Mouse (Mus musculus) heart, embryonic 12.5 days (tissue): ENCODE data around the gene Cd151. TPM values are rescaled to one million over a fixed set of nuclear protein-coding genes. Genes with fewer than 3 reads are reported as not detected.

Source experiments
- ATAC-seq: fragments of 200-750 bp; cut with Nextera tagmentation; 2 replicates; pipeline ENCODE4 v1.8.0; 2017; ENCODE audit warnings: moderate TSS enrichment, moderate library complexity; ENCODE audit not compliant: insufficient number of reproducible peaks, low FRiP score
- H3K27ac ChIP-seq: fragments of 300-500 bp; sonication (generic); 2 replicates; pipeline ENCODE4 v1.5.1; 2016; ENCODE audit warnings: mild to moderate bottlenecking, moderate library complexity; ENCODE audit not compliant: poor library complexity, severe bottlenecking
- H3K27me3 ChIP-seq: fragments of 300-500 bp; sonication (generic); replicated peaks from 2 replicates; pipeline ENCODE4 v1.6.1; 2016; ENCODE audit warnings: mild to moderate bottlenecking, moderate library complexity
- H3K36me3 ChIP-seq: fragments of 300-500 bp; sonication (generic); 2 replicates; pipeline ENCODE4 v1.6.1; 2016; ENCODE audit warnings: mild to moderate bottlenecking, moderate library complexity
- H3K4me1 ChIP-seq: fragments of 300-500 bp; sonication (generic); replicated peaks from 2 replicates; pipeline ENCODE4 v1.6.1; 2016; ENCODE audit warnings: mild to moderate bottlenecking
- H3K4me2 ChIP-seq: fragments of 300-500 bp; sonication (generic); 2 replicates; pipeline ENCODE4 v1.6.1; 2016; ENCODE audit warnings: mild to moderate bottlenecking, moderate library complexity
- H3K4me3 ChIP-seq: fragments of 300-500 bp; sonication (generic); 2 replicates; pipeline ENCODE4 v1.5.1; 2016; ENCODE audit warnings: mild to moderate bottlenecking
- H3K9ac ChIP-seq: fragments of 300-500 bp; sonication (generic); 2 replicates; pipeline ENCODE4 v1.6.1; 2016; ENCODE audit warnings: mild to moderate bottlenecking, moderate library complexity
- H3K9me3 ChIP-seq: fragments of 300-500 bp; sonication (generic); replicated peaks from 2 replicates; pipeline ENCODE4 v1.6.1; 2016; ENCODE audit warnings: mild to moderate bottlenecking, moderate library complexity
- WGBS: fragments of 180-500 bp; shearing (Covaris S2); methylation state at CpG from one replicate; pipeline ENCODE4 v1.1.7; 2016; 5-methylcytosine and 5-hydroxymethylcytosine counted together
- polyA plus RNA-seq: library from polyadenylated mRNA; unstranded; fragments of >200 nt; fragmentation: Nextera tagmentation; extraction: Ambion mirVana; gene quantifications from 2 replicates; pipeline ENCODE4 v1.2.1, GENCODE M21; 2016

Cd151 gene
- polyA plus RNA-seq, 1 experiment from 2014 or later, result 30.6 TPM

DNA sequence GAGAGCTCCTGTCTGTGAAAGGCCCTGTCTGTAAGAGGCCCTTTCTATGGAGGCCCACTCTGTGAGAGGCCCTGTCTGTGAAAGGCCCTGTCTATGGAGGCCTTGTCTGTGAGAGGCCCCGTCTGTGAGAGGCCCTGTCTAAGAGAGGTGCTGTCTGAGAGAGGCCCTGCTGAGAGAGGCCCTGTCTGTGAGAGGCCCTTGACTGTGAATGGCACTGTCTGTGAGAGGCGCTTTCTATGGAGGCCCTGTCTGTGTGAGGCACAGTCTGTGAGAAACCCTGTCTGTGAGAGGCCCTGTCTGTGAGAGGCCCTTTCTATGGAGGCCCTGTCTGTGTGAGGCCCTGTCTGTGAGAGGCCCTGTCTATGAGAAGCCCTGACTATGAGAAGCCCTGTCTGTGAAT lies 39.1 kb downstream of the Cd151 start:
- Histone ChIP-seq H3K4me1 (peaks cover 41% of the 10 kb centered on the region), H3K4me2 (0 out of 2 replicates have a peak overlapping the region, but pooled peaks have one; percentile 19), H3K9me3 (no peaks in the 10 kb centered on the region), H3K36me3 (peaks cover 26% of the 10 kb centered on the region; the same call in 1 of the 2 replicates), H3K27ac (0 out of 2 replicates have a peak overlapping the region, but pooled peaks have one; percentile 11), H3K4me3 (no peak overlapping the region), H3K27me3 (no peaks in the 10 kb centered on the region), H3K9ac (peak overlapping the region; percentile 25; the same call in 1 of the 2 replicates)
- 73% methylated on average over 2 of the region's 2 CpGs for WGBS
- peak; percentile 41; the same call in 1 of the 2 replicates for ATAC-seq

DNA sequence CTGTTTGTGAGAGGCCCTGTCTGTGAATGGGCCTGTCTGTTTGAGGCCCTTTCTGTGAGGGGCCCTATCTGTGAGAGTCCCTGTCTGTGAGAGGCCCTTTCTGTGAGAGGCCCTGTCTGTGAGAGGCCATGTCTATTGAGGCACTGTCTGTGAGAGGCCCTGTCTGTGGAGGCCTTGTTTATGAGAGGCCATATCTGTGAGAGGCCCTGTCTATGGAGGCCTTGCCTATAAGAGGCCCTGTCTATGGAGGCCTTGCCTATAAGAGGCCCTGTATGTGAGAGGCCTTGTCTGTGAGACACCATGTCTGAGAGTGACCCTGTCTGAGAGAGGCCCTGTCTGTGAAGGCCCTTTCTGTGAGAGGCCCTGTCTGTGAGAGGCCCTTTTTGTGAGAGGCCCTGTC lies 41.0 kb downstream of the Cd151 start:
- ATAC-seq, result peak; percentile 62; the same call in 1 of the 2 replicates

DNA sequence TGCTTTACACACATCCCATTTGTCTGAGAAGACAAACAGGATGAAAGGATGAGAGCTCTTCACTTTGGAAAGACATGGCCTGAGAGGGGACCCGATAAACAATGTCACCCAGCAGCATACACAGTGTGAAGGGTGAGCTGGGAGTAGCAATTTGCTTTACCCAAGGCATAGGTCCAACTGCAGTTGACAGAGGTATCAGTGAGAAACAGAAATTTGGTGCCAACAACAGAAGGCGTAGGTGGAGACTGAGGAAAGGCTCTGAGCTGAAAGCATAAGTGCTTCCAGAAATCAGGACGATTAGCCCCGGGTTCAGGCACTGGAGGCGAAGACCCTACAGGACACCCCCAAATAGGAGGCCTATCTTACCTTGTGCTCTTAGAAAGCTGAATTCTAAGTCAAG lies 43.0 kb downstream of the Cd151 start:
- WGBS, result 89% methylated on average over 5 of the region's 5 CpGs
- peak overlapping the region; percentile 34; the same call in 1 of the 2 replicates for H3K27ac ChIP-seq
- H3K4me3 ChIP-seq, result no peak overlapping the region
- ATAC-seq, result no peak
- peaks cover 37% of the 10 kb centered on the region; the same call in 1 of the 2 replicates for H3K36me3 ChIP-seq
- H3K9ac ChIP-seq, result no peak overlapping the region
- peaks cover 41% of the 10 kb centered on the region for H3K4me1 ChIP-seq
- H3K4me2 ChIP-seq, result no peak overlapping the region
- H3K9me3 ChIP-seq, result no peaks in the 10 kb centered on the region
- no peaks in the 10 kb centered on the region for H3K27me3 ChIP-seq

More for the DNA sequence above, 41.0 kb downstream of the Cd151 start:
- H3K27ac ChIP-seq, result peak overlapping the region; percentile 63
- no peak overlapping the region for H3K4me2 ChIP-seq
- H3K4me1 ChIP-seq, result peaks cover 41% of the 10 kb centered on the region
- H3K9me3 ChIP-seq, result no peaks in the 10 kb centered on the region
- peaks cover 27% of the 10 kb centered on the region; the same call in 1 of the 2 replicates for H3K36me3 ChIP-seq
- no peaks in the 10 kb centered on the region for H3K27me3 ChIP-seq
- peak overlapping the region; percentile 45; the same call in 1 of the 2 replicates for H3K9ac ChIP-seq
- no peak overlapping the region for H3K4me3 ChIP-seq

DNA sequence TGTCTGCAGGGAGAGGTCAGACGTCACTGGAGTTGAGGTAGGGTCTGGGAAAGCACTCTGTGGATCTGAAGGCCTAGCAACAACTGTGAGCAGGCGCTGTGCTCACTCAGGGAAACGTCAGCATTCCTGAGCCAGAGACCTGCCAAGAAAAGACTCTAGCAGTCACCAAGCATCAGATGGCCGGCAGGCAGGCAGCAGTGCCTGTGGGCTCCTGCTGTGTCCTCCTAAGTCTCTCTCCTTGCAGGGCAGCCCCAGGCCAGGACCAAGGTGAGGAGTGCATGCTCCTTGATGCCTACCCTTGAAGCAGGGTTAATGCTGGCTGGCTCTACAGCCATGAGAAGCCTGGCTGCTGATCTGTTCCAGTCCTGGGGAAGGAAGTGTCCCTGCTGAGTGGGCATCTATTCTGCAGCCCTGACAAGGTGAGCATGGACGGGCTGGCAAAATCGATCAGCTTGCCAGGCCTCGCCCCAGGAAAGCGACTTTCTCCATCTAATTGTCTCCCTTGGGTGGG lies 43.5 kb downstream of the Cd151 start:
- peak overlapping the region; percentile 34; the same call in 1 of the 2 replicates for H3K27ac ChIP-seq
- peaks cover 42% of the 10 kb centered on the region; the same call in 1 of the 2 replicates for H3K36me3 ChIP-seq
- peaks cover 40% of the 10 kb centered on the region for H3K4me1 ChIP-seq
- WGBS, result 59% methylated on average over 8 of the region's 8 CpGs
- no peaks in the 10 kb centered on the region for H3K27me3 ChIP-seq
- H3K4me2 ChIP-seq, result no peak overlapping the region
- H3K9ac ChIP-seq, result no peak overlapping the region
- H3K4me3 ChIP-seq, result no peak overlapping the region
- no peak for ATAC-seq
- H3K9me3 ChIP-seq, result no peaks in the 10 kb centered on the region

DNA sequence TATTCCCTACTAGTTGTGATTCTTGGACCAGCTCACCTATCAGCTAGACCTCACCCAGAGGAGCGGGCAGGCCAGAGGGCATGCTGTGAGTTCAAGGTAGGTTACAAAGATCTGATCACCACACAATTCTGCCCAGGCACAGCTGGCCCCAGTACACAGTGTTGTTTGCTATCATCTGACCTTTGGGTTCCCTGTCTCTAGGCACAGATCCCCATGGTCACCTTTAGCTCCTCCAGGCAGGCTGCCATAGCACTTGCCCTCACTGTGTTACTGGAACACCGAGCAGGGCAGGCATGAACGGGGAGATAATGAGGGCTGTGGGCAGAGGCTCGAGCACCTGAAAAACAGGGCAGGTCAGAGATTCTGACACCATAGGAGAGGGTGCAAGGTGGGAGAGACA lies 50.4 kb downstream of the Cd151 start:
- no peak for ATAC-seq

DNA sequence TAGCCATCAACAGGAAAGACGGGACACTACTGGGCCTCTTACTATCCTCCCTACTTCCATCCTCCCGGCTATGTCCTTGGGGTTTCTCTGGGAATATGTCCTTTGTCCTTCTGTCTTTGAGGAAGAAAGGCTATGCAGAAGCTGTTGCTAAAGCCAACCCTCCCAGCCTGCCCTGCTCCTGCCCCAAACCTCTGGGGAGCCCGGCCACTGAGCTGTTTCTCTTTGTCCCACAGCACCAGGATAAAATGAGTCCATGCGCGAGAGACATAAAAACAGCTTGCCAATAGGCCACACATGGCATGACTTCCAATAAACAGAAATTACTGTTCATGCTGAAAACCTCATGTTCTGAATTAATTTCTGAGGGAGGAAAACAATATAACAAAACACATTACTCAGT lies 51.1 kb downstream of the Cd151 start:
- Histone ChIP-seq H3K36me3 (peaks cover 34% of the 10 kb centered on the region), H3K27me3 (no peaks in the 10 kb centered on the region), H3K27ac (no peak overlapping the region), H3K9ac (no peak overlapping the region), H3K4me3 (no peak overlapping the region), H3K4me1 (peaks cover 20% of the 10 kb centered on the region), H3K9me3 (no peaks in the 10 kb centered on the region), H3K4me2 (no peak overlapping the region)
- ATAC-seq, result no peak
- WGBS, result 84% methylated on average over 5 of the region's 5 CpGs

More for the DNA sequence above, 50.4 kb downstream of the Cd151 start:
- Histone ChIP-seq H3K9ac (no peak overlapping the region), H3K4me3 (no peak overlapping the region), H3K36me3 (peaks cover 38% of the 10 kb centered on the region), H3K4me2 (no peak overlapping the region), H3K27ac (no peak overlapping the region), H3K4me1 (peaks cover 20% of the 10 kb centered on the region), H3K9me3 (no peaks in the 10 kb centered on the region), H3K27me3 (no peaks in the 10 kb centered on the region)
- 74% methylated on average over 4 of the region's 4 CpGs for WGBS

DNA sequence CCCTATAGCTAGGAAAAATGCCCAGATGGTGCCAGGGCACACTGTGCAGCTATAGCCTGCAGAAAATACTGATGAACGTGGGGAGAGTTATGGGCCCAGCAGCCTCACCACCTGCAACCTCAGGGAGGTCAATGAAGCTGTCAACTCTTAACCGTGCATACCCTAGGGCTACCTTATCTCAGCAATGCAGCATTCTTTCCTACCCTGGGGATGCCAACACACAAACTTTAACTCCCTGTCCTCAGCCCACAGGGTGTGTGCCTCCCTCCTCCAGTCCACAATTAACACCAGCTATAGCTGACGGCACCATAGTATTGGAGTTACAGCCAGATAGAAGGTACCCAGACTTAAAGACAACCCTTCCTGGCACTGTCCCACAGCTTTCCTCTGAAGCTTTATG lies 51.7 kb downstream of the Cd151 start:
- Histone ChIP-seq H3K36me3 (peaks cover 29% of the 10 kb centered on the region), H3K9me3 (no peaks in the 10 kb centered on the region), H3K9ac (no peak overlapping the region), H3K27me3 (no peaks in the 10 kb centered on the region), H3K27ac (peak overlapping the region; percentile 45; the same call in 1 of the 2 replicates), H3K4me2 (no peak overlapping the region), H3K4me1 (peaks cover 20% of the 10 kb centered on the region), H3K4me3 (no peak overlapping the region)
- 34% methylated on average over 3 of the region's 3 CpGs for WGBS
- peak; percentile 64; the same call in 1 of the 2 replicates for ATAC-seq

DNA sequence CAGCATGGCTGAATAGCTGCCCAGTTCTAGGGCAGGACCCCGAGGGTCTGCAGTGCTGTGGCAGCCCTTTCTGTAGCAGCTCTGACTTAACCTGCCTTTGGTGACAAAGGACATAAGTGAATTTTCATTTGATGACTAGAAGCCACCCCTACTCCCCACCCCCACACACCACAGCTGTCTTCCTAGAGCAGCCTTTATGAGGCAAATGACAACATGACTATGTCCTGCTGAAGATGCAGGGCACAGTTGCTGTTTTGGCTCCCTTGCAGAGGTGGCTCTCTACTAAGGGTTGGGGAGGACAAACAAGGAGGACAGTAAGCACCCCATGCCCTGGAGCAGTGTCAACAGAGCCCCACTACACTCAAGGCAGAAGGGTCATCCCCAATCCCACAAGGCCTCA lies 52.6 kb downstream of the Cd151 start:
- ATAC-seq, result no peak
- 69% methylated on average over 1 of the region's 1 CpGs for WGBS
- Histone ChIP-seq H3K9me3 (no peaks in the 10 kb centered on the region), H3K4me3 (no peak overlapping the region), H3K36me3 (peaks cover 26% of the 10 kb centered on the region), H3K4me2 (no peak overlapping the region), H3K27ac (0 out of 2 replicates have a peak overlapping the region, but pooled peaks have one; percentile 8), H3K4me1 (peaks cover 20% of the 10 kb centered on the region), H3K9ac (no peak overlapping the region), H3K27me3 (no peaks in the 10 kb centered on the region)

Other genes starting within 250 kb of the Cd151 start
- 56.4 and 59.3 TPM in 2 replicates for gene Phrf1, start 238.6 kb upstream of the Cd151 start, polyA plus RNA-seq
- gene Irf7, start 200.9 kb upstream of the Cd151 start, polyA plus RNA-seq, result 1.1 and 1.7 TPM in 2 replicates
- gene Cdhr5, start 190.6 kb upstream of the Cd151 start, polyA plus RNA-seq, result not detected in 2 replicates
- gene Sct, start 188.3 kb upstream of the Cd151 start, polyA plus RNA-seq, result 0.64 TPM in 1 of 2 replicates, not detected in the other
- gene Drd4, start 175.4 kb upstream of the Cd151 start, polyA plus RNA-seq, result 0.06 and 0.15 TPM in 2 replicates
- 34.3 and 35.6 TPM in 2 replicates for gene Deaf1, start 139.7 kb upstream of the Cd151 start, polyA plus RNA-seq
- 37.4 and 40.1 TPM in 2 replicates for gene Tmem80, start 139.7 kb upstream of the Cd151 start, polyA plus RNA-seq
- gene Eps8l2, start 128.5 kb upstream of the Cd151 start, polyA plus RNA-seq, result 0.73 and 1.3 TPM in 2 replicates
- 276 and 284 TPM in 2 replicates for gene Taldo1, start 75.2 kb upstream of the Cd151 start, polyA plus RNA-seq
- 25.5 and 26.7 TPM in 2 replicates for gene Gatd1, start 53.3 kb upstream of the Cd151 start, polyA plus RNA-seq
- 13.9 and 14.6 TPM in 2 replicates for gene Cend1, start 37.9 kb upstream of the Cd151 start, polyA plus RNA-seq
- gene Slc25a22, start 29.5 kb upstream of the Cd151 start, polyA plus RNA-seq, result 19.3 and 20.7 TPM in 2 replicates
- gene Pidd1, start 23.4 kb upstream of the Cd151 start, polyA plus RNA-seq, result 12.0 and 14.3 TPM in 2 replicates
- 867 and 941 TPM in 2 replicates for gene Rplp2, start 20.0 kb upstream of the Cd151 start, polyA plus RNA-seq
- 42.3 and 43.3 TPM in 2 replicates for gene Pnpla2, start 12.2 kb upstream of the Cd151 start, polyA plus RNA-seq
- 16.6 and 17.5 TPM in 2 replicates for gene Cracr2b, start 6.3 kb upstream of the Cd151 start, polyA plus RNA-seq
- 60.7 and 64.7 TPM in 2 replicates for gene Polr2l, start 7.7 kb downstream of the Cd151 start, polyA plus RNA-seq
- gene Tspan4, start 7.8 kb downstream of the Cd151 start, polyA plus RNA-seq, result 57.5 and 57.6 TPM in 2 replicates
- 35.9 and 38.6 TPM in 2 replicates for gene Chid1, start 72.5 kb downstream of the Cd151 start, polyA plus RNA-seq
- 70.2 and 70.7 TPM in 2 replicates for gene Ap2a2, start 94.8 kb downstream of the Cd151 start, polyA plus RNA-seq
- 0.06 and 0.11 TPM in 2 replicates for gene Muc6, start 187.9 kb downstream of the Cd151 start, polyA plus RNA-seq
- gene Muc2, start 222.9 kb downstream of the Cd151 start, polyA plus RNA-seq, result 0.31 and 0.51 TPM in 2 replicates